Mouse (Mus musculus) kidney, adult 2 months (tissue): ENCODE data around the gene Gdpd5. TPM values are rescaled to one million over a fixed set of nuclear protein-coding genes. Genes with fewer than 3 reads are reported as not detected.

Source experiments
- DNase-seq: peaks from one replicate; pipeline ENCODE4 v3.0.0; 2021
- H3K27ac ChIP-seq: fragments of 200-500 bp; 2 replicates; pipeline ENCODE4 v1.5.1; 2012; ENCODE audit warnings: low read depth, low read length, control low read depth, inconsistent platforms; ENCODE audit not compliant: insufficient read depth
- H3K27me3 ChIP-seq: fragments of 200-500 bp; replicated peaks from 2 replicates; pipeline ENCODE4 v1.6.1; 2012; ENCODE audit warnings: mild to moderate bottlenecking, moderate library complexity, low read length, inconsistent platforms; ENCODE audit not compliant: control insufficient read depth, insufficient read depth
- H3K36me3 ChIP-seq: fragments of 200-500 bp; 2 replicates; pipeline ENCODE4 v1.6.1; 2012; ENCODE audit warnings: mild to moderate bottlenecking, moderate library complexity, low read length, inconsistent platforms; ENCODE audit not compliant: control insufficient read depth, insufficient read depth
- H3K4me1 ChIP-seq: fragments of 200-500 bp; 2 replicates; pipeline ENCODE4 v1.6.1; 2011; ENCODE audit warnings: low read length; ENCODE audit not compliant: control insufficient read depth, insufficient read depth
- H3K4me3 ChIP-seq: fragments of 200-500 bp; 2 replicates; pipeline ENCODE4 v1.5.1; 2011; ENCODE audit warnings: mild to moderate bottlenecking, low read depth, low read length, control low read depth; ENCODE audit not compliant: insufficient read depth
- CTCF ChIP-seq: fragments of 200-500 bp; conservative IDR thresholded peaks from 2 replicates; pipeline ENCODE4 v1.5.1; 2011; ENCODE audit warnings: low read depth, mild to moderate bottlenecking, control low read depth, low read length, moderate library complexity, mixed read lengths; ENCODE audit not compliant: insufficient read depth, insufficient read length
- POLR2A ChIP-seq: fragments of 200-500 bp; IDR thresholded peaks from one replicate; pipeline ENCODE4 v1.6.1; 2011; ENCODE audit warnings: low read depth, low read length, control low read depth
- WGBS: fragments of 180-500 bp; shearing (Covaris S2); methylation state at CpG from one replicate; pipeline ENCODE4 v1.1.7; 2018; 5-methylcytosine and 5-hydroxymethylcytosine counted together
- polyA plus RNA-seq: library from polyadenylated mRNA; depleted of rRNA; stranded (reverse); fragments of >200 nt; gene quantifications from 2 replicates; pipeline ENCODE4 v1.2.3, GENCODE M21; 2012

Gene Gdpd5
- polyA plus RNA-seq, 1 experiment, result 10.4 TPM

GRCm38 (mm10) chr7:99349782-99350720, 31.2 kb upstream of the Gdpd5 start:
- H3K27ac ChIP-seq, result 0 out of 2 replicates have a peak overlapping the region, but pooled peaks have one; percentile 4
- H3K4me3 ChIP-seq, result peak overlapping the region; percentile 89; the same call in 1 of the 2 replicates
- peaks cover 15% of the 10 kb centered on the region; the same call in 1 of the 2 replicates for H3K4me1 ChIP-seq
- TF ChIP-seq POLR2A, result no peak
- 28% methylated on average over 9 of the region's 9 CpGs for WGBS
- H3K36me3 ChIP-seq, result peaks cover 6% of the 10 kb centered on the region
- H3K27me3 ChIP-seq, result no peaks in the 10 kb centered on the region
- peak; percentile 58 for DNase-seq

GRCm38 (mm10) chr7:99351104-99351801, 30.0 kb upstream of the Gdpd5 start:
- H3K27ac ChIP-seq, result peak overlapping the region; percentile 86
- no peak for TF ChIP-seq POLR2A
- no peak for TF ChIP-seq CTCF
- no peak for DNase-seq
- 19% methylated on average over 12 of the region's 12 CpGs for WGBS
- H3K27me3 ChIP-seq, result no peaks in the 10 kb centered on the region
- peak overlapping the region; percentile 89 for H3K4me3 ChIP-seq
- peaks cover 26% of the 10 kb centered on the region for H3K4me1 ChIP-seq
- peaks cover 5% of the 10 kb centered on the region for H3K36me3 ChIP-seq

DNA sequence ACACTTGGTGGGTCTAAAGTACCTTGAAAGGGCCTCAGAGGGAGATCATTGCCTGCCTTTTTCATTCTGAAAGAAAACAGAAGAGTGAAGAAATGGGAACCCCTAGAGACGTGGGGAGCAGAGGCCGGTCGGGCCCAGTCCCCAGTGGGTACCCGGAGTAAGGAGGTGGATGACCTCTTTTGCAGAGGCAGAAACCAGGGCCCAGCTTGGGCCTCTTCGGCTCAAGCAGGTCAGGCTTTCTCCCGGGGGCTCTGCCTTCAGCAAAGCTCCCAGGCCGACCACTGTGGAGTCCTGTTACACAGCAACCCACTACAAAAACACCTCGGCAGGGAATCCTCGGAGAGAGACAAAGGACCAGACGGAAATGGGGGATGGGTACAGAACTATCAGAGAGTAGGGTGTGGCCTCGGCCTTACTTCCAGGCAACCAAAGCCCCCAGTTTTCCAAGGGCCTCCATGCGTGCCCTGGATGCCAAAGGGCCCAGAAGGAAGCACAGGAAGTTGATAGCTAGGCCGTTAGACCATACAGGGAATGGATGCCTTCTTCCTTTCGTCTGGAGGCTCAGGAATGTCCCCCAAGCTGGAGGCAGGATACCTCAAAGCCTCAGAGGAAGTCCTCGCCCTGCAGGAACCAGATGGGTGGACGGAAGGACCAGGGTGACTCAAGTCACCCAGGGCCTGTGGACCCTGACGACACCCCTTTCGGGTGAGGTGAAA, 29.3 kb upstream of the Gdpd5 start:
- H3K27me3 ChIP-seq, result no peaks in the 10 kb centered on the region
- H3K4me1 ChIP-seq, result peaks cover 33% of the 10 kb centered on the region
- 7% methylated on average over 18 of the region's 18 CpGs for WGBS
- H3K4me3 ChIP-seq, result peak overlapping the region; percentile 89
- DNase-seq, result peak; percentile 60
- peaks cover 3% of the 10 kb centered on the region for H3K36me3 ChIP-seq
- TF ChIP-seq POLR2A, result no peak
- no peak for TF ChIP-seq CTCF
- H3K27ac ChIP-seq, result peak overlapping the region; percentile 86

GRCm38 (mm10) chr7:99352526-99353400, 28.5 kb upstream of the Gdpd5 start, which contains the start of gene Serpinh1:
Gene Serpinh1 (minus strand): TSS chr7:99353239.
- H3K4me3 ChIP-seq, result peak within 1 kb of the TSS; percentile 89
- peaks cover 3% of the 10 kb centered on the region for H3K36me3 ChIP-seq
- H3K27ac ChIP-seq, result peak within 1 kb of the TSS; percentile 86
- peaks cover 38% of the 10 kb centered on the region for H3K4me1 ChIP-seq
- TF ChIP-seq CTCF, result no peak
- TF ChIP-seq POLR2A, result peak; percentile 82
- H3K27me3 ChIP-seq, result no peaks in the 10 kb centered on the region
- under 1% methylated on average over 35 of the region's 35 CpGs for WGBS
- DNase-seq, result peak; percentile 94

DNA sequence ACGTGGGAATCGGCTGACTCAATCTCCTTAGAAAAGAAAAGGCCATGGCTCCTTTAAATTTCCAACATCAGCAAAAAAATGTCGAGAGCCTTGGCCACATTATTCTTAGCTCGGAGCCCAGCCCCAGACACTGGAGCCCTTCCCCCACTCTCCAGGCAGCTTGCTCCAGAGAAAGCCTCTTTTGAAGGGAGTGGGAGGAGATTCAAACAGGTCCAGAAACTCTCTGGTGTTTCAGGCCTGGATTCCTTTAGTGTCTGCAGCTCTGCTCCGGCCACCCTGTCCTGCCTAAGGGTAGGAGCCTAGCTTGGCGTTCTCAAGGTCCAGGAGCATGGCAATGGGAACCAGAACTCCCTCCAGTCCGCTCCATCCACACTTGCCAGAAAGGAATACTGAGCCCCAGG, 25.5 kb upstream of the Gdpd5 start:
- no peaks in the 10 kb centered on the region for H3K27me3 ChIP-seq
- DNase-seq, result peak; percentile 88
- no peak overlapping the region for H3K4me3 ChIP-seq
- 16% methylated on average over 7 of the region's 7 CpGs for WGBS
- no peak for TF ChIP-seq POLR2A
- no peak for TF ChIP-seq CTCF
- peaks cover 31% of the 10 kb centered on the region for H3K4me1 ChIP-seq
- H3K36me3 ChIP-seq, result no peaks in the 10 kb centered on the region
- H3K27ac ChIP-seq, result peak overlapping the region; percentile 70

DNA sequence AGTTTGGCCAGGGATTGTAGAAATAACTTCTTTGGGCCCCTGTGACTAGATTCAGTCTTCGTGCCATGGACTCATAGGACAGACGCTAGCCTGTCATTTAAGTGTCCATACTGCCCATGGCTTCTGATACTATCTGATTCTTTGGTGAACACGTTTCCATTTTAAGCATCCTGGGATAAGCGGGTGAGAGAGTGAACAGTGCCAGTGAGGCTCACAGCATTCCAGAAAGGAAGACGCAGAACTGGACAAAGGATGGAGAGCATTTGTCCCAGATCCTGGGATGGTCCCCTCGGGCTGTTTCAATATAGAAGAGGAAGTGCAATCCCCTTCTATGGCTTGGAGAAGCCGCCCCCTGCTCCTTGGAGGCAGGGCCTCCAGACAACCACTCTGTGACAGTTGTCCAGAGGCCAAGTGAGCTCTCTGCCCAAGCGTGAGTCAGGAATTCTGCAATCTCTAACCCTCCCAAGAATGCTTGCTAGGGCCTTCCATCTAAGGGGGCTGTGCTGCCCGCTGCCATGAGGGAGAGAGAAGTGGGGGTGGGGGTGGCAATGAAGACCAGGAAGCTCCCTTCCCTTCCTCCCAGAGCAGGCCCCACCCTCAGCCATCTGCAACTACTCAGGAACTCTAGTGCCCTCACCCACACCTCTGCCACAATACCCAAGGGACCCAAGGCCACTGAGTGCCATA, 24.8 kb upstream of the Gdpd5 start:
- H3K27ac ChIP-seq, result peak overlapping the region; percentile 70
- peak; percentile 41 for DNase-seq
- TF ChIP-seq POLR2A (no peak), CTCF (no peak)
- H3K4me3 ChIP-seq, result no peak overlapping the region
- WGBS, result 48% methylated on average over 9 of the region's 9 CpGs
- H3K36me3 ChIP-seq, result no peaks in the 10 kb centered on the region
- H3K27me3 ChIP-seq, result no peaks in the 10 kb centered on the region
- peaks cover 26% of the 10 kb centered on the region for H3K4me1 ChIP-seq
